Mouse (Mus musculus): ENCODE data around the gene Tsks.

DNA sequence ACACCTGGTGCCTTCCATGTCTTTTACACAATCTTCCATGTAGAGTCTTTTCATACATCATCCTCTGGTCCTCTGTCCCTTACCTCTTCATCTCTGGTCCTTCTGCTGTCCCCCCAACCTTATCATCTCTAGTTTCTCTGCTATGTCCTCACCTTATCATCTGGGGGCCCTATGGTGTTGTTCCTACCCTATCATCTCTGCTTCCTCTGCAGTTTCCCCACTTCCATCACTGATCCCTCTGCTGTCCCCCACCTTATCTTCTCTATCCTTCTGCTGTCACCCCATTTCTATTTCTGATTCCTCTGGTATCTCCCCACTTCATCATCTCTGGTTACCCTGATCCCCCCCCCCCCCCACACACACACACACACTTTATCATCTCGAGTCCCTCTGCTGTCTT lies 14.4 kb upstream of the Tsks start:
- TF ChIP-seq CTCF (IDR thresholded peaks at IDR 0.05 in 2 of 3, conservative IDR thresholded peaks at IDR 0.05 in 1 of 3; ENCODE audit: control insufficient read depth in 1 of 3, insufficient read depth in 1 of 3, low read depth in 2 of 3, low read length in 3 of 3, poor library complexity in 1 of 3, severe bottlenecking in 1 of 3) (no peak), POLR2A (IDR thresholded peaks at IDR 0.05; ENCODE audit: control insufficient read depth in 1 of 2, insufficient read depth in 1 of 2, low read depth in 1 of 2, low read length in 2 of 2, poor library complexity in 1 of 2) (no peak)
